Mouse (Mus musculus): Measurements from ENCODE around the gene Sec24a. TPM values are rescaled to one million over a fixed set of nuclear protein-coding genes. Genes with fewer than 3 reads are reported as not detected.

Sec24a gene
- total and polyA plus RNA-seq, 3 experiments = 9.3 to 16.6 (median 15.3) TPM

DNA sequence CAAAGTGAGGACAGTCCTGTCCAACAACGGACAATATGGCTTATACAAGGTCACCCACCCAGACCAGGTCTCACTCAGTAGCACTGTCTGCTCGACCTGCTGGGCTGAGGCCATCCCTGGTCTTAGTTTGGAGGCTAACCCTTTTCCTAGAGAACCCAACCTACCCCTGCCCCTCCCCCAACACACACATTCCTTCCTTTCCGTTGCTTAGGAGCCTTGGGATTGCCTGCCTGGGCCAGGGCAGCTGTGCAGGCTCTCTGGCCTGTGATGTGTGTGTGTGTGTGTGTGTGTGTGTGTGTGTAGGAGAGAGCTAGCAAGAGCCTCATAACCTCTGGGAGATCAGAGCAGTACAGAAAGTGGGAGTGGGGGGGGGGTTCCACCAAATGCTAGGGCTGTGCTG lies 114.9 kb downstream of the Sec24a start:
- H3K27me3 ChIP-seq (ENCODE audit: control insufficient read depth, insufficient read depth, low read length) = no peaks in the 10 kb centered on the region
- no peak for DNase-seq
- H3K4me3 ChIP-seq = peak overlapping the region; percentile 76
- H3K27ac ChIP-seq = peak overlapping the region; percentile 86
- H3K9ac ChIP-seq (ENCODE audit: low read depth, low read length) = peak overlapping the region; percentile 87
- intact Hi-C loops (cut with DNase I) = no loop called here
- no peaks in the 10 kb centered on the region; the same call in none of the 2 replicates for H3K36me3 ChIP-seq (ENCODE audit: control insufficient read depth, insufficient read depth, low read length)
- no peaks in the 10 kb centered on the region for H3K79me2 ChIP-seq (replicated peaks; ENCODE audit: control insufficient read depth, insufficient read depth, low read length)
- TF ChIP-seq CTCF (IDR thresholded peaks at IDR 0.05) (no peak), POLR2A (IDR thresholded peaks at IDR 0.05; ENCODE audit: insufficient read depth, low read depth, low read length) (no peak), EP300 (IDR thresholded peaks at IDR 0.05; ENCODE audit: insufficient read depth, low read depth, low read length) (no peak)
- H3K4me1 ChIP-seq (ENCODE audit: control insufficient read depth, insufficient read depth, low read length) = peaks cover 7% of the 10 kb centered on the region
- 39% methylated on average over 3 of the region's 3 CpGs for WGBS

GRCm38 (mm10) chr11:51646751-51647667 lies 116.4 kb downstream of the Sec24a start:
- Histone ChIP-seq H3K27me3 (ENCODE audit: control insufficient read depth, insufficient read depth, low read length) (no peaks in the 10 kb centered on the region), H3K4me3 (peak overlapping the region; percentile 43), H3K36me3 (ENCODE audit: control insufficient read depth, insufficient read depth, low read length) (no peaks in the 10 kb centered on the region; the same call in none of the 2 replicates), H3K79me2 (replicated peaks; ENCODE audit: control insufficient read depth, insufficient read depth, low read length) (no peaks in the 10 kb centered on the region), H3K4me1 (ENCODE audit: control insufficient read depth, insufficient read depth, low read length) (peaks cover 10% of the 10 kb centered on the region), H3K9ac (ENCODE audit: low read depth, low read length) (peak overlapping the region; percentile 31), H3K27ac (peak overlapping the region; percentile 79)
- peak; percentile 68 to 73 for DNase-seq
- intact Hi-C loops (cut with DNase I) = no loop called here
- 36% methylated on average over 15 of the region's 15 CpGs for WGBS
- TF ChIP-seq CTCF (IDR thresholded peaks at IDR 0.05) = no peak
- TF ChIP-seq POLR2A (IDR thresholded peaks at IDR 0.05; ENCODE audit: insufficient read depth, low read depth, low read length) = peak; percentile 39; the same call in 1 of the 2 replicates
- peak; percentile 93 for TF ChIP-seq EP300 (IDR thresholded peaks at IDR 0.05; ENCODE audit: insufficient read depth, low read depth, low read length)

DNA sequence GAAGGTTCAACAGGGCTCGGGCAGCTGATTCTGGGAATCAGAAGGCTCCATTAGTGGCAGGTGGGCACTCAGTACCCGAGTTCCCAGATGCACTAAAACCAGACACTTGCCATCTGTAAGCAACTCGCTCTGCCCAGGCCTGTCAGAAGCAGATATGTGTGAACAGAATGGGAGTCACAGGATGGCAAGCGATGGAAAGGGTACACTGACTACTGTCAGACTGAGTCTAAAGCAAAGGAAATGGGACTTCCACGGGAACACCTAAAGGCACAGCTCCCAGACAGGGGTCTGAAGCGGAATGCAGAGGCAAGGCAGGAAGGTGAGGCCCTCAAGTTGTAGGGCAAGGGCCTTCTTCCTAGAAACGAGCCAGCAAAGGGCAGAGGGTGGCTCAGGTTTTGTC lies 117.2 kb downstream of the Sec24a start:
- Histone ChIP-seq H3K4me3 (peak overlapping the region; percentile 33; the same call in 1 of the 2 replicates), H3K4me1 (ENCODE audit: control insufficient read depth, insufficient read depth, low read length) (peaks cover 12% of the 10 kb centered on the region), H3K79me2 (replicated peaks; ENCODE audit: control insufficient read depth, insufficient read depth, low read length) (no peaks in the 10 kb centered on the region), H3K36me3 (ENCODE audit: control insufficient read depth, insufficient read depth, low read length) (peaks cover 2% of the 10 kb centered on the region), H3K27me3 (ENCODE audit: control insufficient read depth, insufficient read depth, low read length) (no peaks in the 10 kb centered on the region), H3K27ac (peak overlapping the region; percentile 79), H3K9ac (ENCODE audit: low read depth, low read length) (peak overlapping the region; percentile 17; the same call in 1 of the 2 replicates)
- WGBS = 65% methylated on average over 7 of the region's 7 CpGs
- DNase-seq = no peak
- TF ChIP-seq EP300 (IDR thresholded peaks at IDR 0.05; ENCODE audit: insufficient read depth, low read depth, low read length) (no peak), CTCF (IDR thresholded peaks at IDR 0.05) (no peak), POLR2A (IDR thresholded peaks at IDR 0.05; ENCODE audit: insufficient read depth, low read depth, low read length) (no peak)
- intact Hi-C loops (cut with DNase I) = no loop called here

DNA sequence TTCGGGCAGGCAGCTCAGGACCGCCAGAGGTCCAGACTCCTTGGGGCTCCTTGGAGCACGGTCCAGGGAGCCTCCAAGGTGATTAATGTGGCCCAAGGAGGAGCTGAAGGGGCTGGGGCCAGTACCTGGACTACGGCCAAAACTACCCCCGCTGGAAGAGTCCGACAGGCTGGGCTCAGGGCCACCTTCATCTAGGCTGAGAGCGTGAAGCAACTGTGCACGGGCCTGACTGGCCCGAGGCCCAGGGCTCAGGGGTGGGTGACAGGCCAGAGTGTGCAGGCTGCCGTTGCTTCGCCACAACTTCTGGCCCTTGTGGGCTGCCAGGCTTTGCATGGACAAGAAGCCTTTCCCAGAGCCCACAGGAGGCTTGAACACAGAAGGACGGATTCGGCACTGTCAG lies 118.1 kb downstream of the Sec24a start:
- Histone ChIP-seq H3K27ac (peak overlapping the region; percentile 79), H3K9ac (ENCODE audit: low read depth, low read length) (0 out of 2 replicates have a peak overlapping the region, but pooled peaks have one; percentile 4), H3K36me3 (ENCODE audit: control insufficient read depth, insufficient read depth, low read length) (peaks cover 2% of the 10 kb centered on the region), H3K79me2 (replicated peaks; ENCODE audit: control insufficient read depth, insufficient read depth, low read length) (no peaks in the 10 kb centered on the region), H3K4me1 (ENCODE audit: control insufficient read depth, insufficient read depth, low read length) (peaks cover 12% of the 10 kb centered on the region), H3K27me3 (ENCODE audit: control insufficient read depth, insufficient read depth, low read length) (no peaks in the 10 kb centered on the region), H3K4me3 (no peak overlapping the region; the same call in 1 of the 2 replicates)
- TF ChIP-seq POLR2A (IDR thresholded peaks at IDR 0.05; ENCODE audit: insufficient read depth, low read depth, low read length) = no peak
- no peak for TF ChIP-seq CTCF (IDR thresholded peaks at IDR 0.05)
- no peak for TF ChIP-seq EP300 (IDR thresholded peaks at IDR 0.05; ENCODE audit: insufficient read depth, low read depth, low read length)
- DNase-seq = no peak
- intact Hi-C loops (cut with DNase I) = no loop called here
- WGBS = 46% methylated on average over 13 of the region's 13 CpGs

DNA sequence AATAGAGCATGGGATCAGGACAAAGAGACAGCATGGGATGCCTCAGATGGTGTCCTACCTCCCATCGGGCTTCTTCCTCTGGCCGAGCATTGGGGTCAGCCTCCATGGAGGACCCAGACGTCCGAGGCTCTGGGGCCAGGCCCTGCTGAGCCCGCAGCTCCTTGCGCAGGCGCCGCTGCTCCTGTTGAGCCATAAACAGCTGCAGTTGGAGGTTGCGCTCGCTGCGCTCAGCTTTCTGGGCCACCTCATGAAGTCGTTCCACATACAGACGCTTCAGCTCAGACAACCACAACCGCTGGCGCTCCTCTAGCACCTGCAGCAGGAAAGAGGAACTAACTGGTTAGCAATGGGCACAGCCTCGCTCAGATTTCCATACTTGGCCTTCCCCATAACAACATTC lies 119.2 kb downstream of the Sec24a start:
- H3K27me3 ChIP-seq (ENCODE audit: control insufficient read depth, insufficient read depth, low read length) = no peaks in the 10 kb centered on the region
- no peak for TF ChIP-seq POLR2A (IDR thresholded peaks at IDR 0.05; ENCODE audit: insufficient read depth, low read depth, low read length)
- no peak for TF ChIP-seq EP300 (IDR thresholded peaks at IDR 0.05; ENCODE audit: insufficient read depth, low read depth, low read length)
- no peak for TF ChIP-seq CTCF (IDR thresholded peaks at IDR 0.05)
- no peak overlapping the region for H3K4me3 ChIP-seq
- DNase-seq = peak in 1 of 2 experiments; percentile 51
- H3K79me2 ChIP-seq (replicated peaks; ENCODE audit: control insufficient read depth, insufficient read depth, low read length) = no peaks in the 10 kb centered on the region
- no peak overlapping the region for H3K27ac ChIP-seq
- no peak overlapping the region for H3K9ac ChIP-seq (ENCODE audit: low read depth, low read length)
- H3K36me3 ChIP-seq (ENCODE audit: control insufficient read depth, insufficient read depth, low read length) = peaks cover 2% of the 10 kb centered on the region
- 80% methylated on average over 16 of the region's 16 CpGs for WGBS
- H3K4me1 ChIP-seq (ENCODE audit: control insufficient read depth, insufficient read depth, low read length) = peaks cover 12% of the 10 kb centered on the region
- intact Hi-C loops (cut with DNase I) = no loop called here

DNA sequence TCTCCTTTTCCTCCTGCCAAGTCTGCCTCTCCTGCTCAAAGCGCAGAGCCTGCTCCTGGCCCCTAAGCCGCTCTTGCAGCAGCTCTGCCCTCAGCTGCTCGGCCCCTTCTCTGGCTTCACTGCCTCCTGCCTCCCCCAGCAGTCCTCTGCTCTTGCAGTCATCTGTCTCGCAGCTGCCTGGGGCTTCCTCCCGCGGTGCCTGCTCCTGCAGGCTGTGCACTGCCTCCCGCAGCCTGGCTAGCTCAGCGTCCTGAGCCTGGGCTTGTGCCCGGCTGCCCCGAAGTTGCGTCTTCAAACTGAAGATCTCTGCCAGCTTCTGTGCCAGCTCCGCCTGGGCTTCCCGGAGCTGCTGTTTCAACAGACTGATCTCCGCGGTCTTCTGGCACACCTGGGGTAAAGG lies 119.7 kb downstream of the Sec24a start:
- 48% methylated on average over 15 of the region's 15 CpGs for WGBS
- H3K27me3 ChIP-seq (ENCODE audit: control insufficient read depth, insufficient read depth, low read length) = no peaks in the 10 kb centered on the region
- peak in 1 of 2 experiments; percentile 33 for DNase-seq
- peaks cover 12% of the 10 kb centered on the region for H3K4me1 ChIP-seq (ENCODE audit: control insufficient read depth, insufficient read depth, low read length)
- H3K9ac ChIP-seq (ENCODE audit: low read depth, low read length) = no peak overlapping the region
- H3K27ac ChIP-seq = peak overlapping the region; percentile 28; the same call in 1 of the 2 replicates
- no peaks in the 10 kb centered on the region for H3K79me2 ChIP-seq (replicated peaks; ENCODE audit: control insufficient read depth, insufficient read depth, low read length)
- H3K36me3 ChIP-seq (ENCODE audit: control insufficient read depth, insufficient read depth, low read length) = peaks cover 2% of the 10 kb centered on the region
- intact Hi-C loops (cut with DNase I) = no loop called here
- TF ChIP-seq EP300 (IDR thresholded peaks at IDR 0.05; ENCODE audit: insufficient read depth, low read depth, low read length) = no peak
- no peak for TF ChIP-seq POLR2A (IDR thresholded peaks at IDR 0.05; ENCODE audit: insufficient read depth, low read depth, low read length)
- TF ChIP-seq CTCF (IDR thresholded peaks at IDR 0.05) = no peak
- H3K4me3 ChIP-seq = no peak overlapping the region

All from heart, adult 2 months (tissue).